Mouse (Mus musculus) midbrain, embryonic 16.5 days (tissue): ENCODE measurements at regions not wholly inside any gene's neighbourhood (a gene's known extent, or its start where the extent isn't known, plus 50 kb on each side); places are given as distances from the start of the nearest gene placed in this dataset.

Experiments used
- ATAC-seq: fragments of 200-750 bp; cut with Nextera tagmentation; 2 replicates; pipeline ENCODE4 v1.8.0; 2017; ENCODE audit warnings: moderate TSS enrichment
- H3K27ac ChIP-seq: fragments of 300-500 bp; sonication (generic); 2 replicates; pipeline ENCODE4 v1.5.1; 2014; ENCODE audit warnings: mild to moderate bottlenecking, low read length, mixed read lengths
- H3K27me3 ChIP-seq: fragments of 300-500 bp; sonication (generic); 2 replicates; pipeline ENCODE4 v1.6.1; 2014; ENCODE audit warnings: low read depth, low read length, mixed read lengths; ENCODE audit not compliant: control insufficient read depth, insufficient read depth
- H3K36me3 ChIP-seq: fragments of 300-500 bp; sonication (generic); 2 replicates; pipeline ENCODE4 v1.6.1; 2014; ENCODE audit warnings: mild to moderate bottlenecking, low read length, moderate library complexity, mixed read lengths; ENCODE audit not compliant: control insufficient read depth, insufficient read depth
- H3K4me1 ChIP-seq: fragments of 300-500 bp; sonication (generic); 2 replicates; pipeline ENCODE4 v1.6.1; 2014; ENCODE audit warnings: mild to moderate bottlenecking, low read length, mixed read lengths; ENCODE audit not compliant: control insufficient read depth, insufficient read depth
- H3K4me2 ChIP-seq: fragments of 300-500 bp; sonication (generic); 2 replicates; pipeline ENCODE4 v1.6.1; 2014; ENCODE audit warnings: mild to moderate bottlenecking, low read length, mixed read lengths
- H3K4me3 ChIP-seq: fragments of 300-500 bp; sonication (generic); 2 replicates; pipeline ENCODE4 v1.5.1; 2014; ENCODE audit warnings: low read depth, mild to moderate bottlenecking, low read length, moderate library complexity, mixed read lengths
- H3K9ac ChIP-seq: fragments of 300-500 bp; sonication (generic); 2 replicates; pipeline ENCODE4 v1.6.1; 2014; ENCODE audit warnings: low read depth, low read length, mixed read lengths
- H3K9me3 ChIP-seq: fragments of 300-500 bp; sonication (generic); replicated peaks from 2 replicates; pipeline ENCODE4 v1.6.1; 2014; ENCODE audit warnings: mild to moderate bottlenecking, low read length, mixed read lengths; ENCODE audit not compliant: control insufficient read depth, poor library complexity, severe bottlenecking
- WGBS: fragments of 180-500 bp; shearing (Covaris S2); extraction: QIAGEN DNeasy Blood & Tissue Kit; methylation state at CpG from one replicate; pipeline ENCODE4 v1.1.7; 2014; 5-methylcytosine and 5-hydroxymethylcytosine counted together

GRCm38 (mm10) chr6:135662801-135663537 is 300.6 kb downstream of the Emp1 start:
- ATAC-seq = no peak
- Histone ChIP-seq H3K9ac (no peak overlapping the region), H3K4me3 (no peak overlapping the region), H3K36me3 (no peaks in the 10 kb centered on the region), H3K27ac (no peak overlapping the region), H3K9me3 (no peaks in the 10 kb centered on the region), H3K4me1 (no peaks in the 10 kb centered on the region), H3K4me2 (no peak overlapping the region), H3K27me3 (no peaks in the 10 kb centered on the region)
- 92% methylated on average over 4 of the region's 4 CpGs for WGBS
